Mouse (Mus musculus) liver, embryonic 11.5 days (tissue): Measurements from ENCODE around the gene Slc38a11. TPM values are rescaled to one million over a fixed set of nuclear protein-coding genes. Genes with fewer than 3 reads are reported as not detected.

Source experiments
- ATAC-seq: fragments of 200-750 bp; cut with Nextera tagmentation; replicated peaks from 2 replicates; pipeline ENCODE4 v1.8.0; 2017; ENCODE audit warnings: moderate number of reproducible peaks, mild to moderate bottlenecking, moderate TSS enrichment, moderate library complexity; ENCODE audit not compliant: low FRiP score
- DNase-seq: peaks from one replicate; pipeline ENCODE4 v3.0.0-alpha.2; 2017; ENCODE audit warnings: low spot score
- H3K27ac ChIP-seq: fragments of 300-500 bp; sonication (generic); 2 replicates; pipeline ENCODE4 v1.5.1; 2014; ENCODE audit warnings: mild to moderate bottlenecking, low read depth, low read length, control low read depth
- H3K27me3 ChIP-seq: fragments of 300-500 bp; sonication (generic); replicated peaks from 2 replicates; pipeline ENCODE4 v1.6.1; 2014; ENCODE audit warnings: low read length, mixed read lengths; ENCODE audit not compliant: control insufficient read depth, insufficient read depth
- H3K36me3 ChIP-seq: fragments of 300-500 bp; sonication (generic); 2 replicates; pipeline ENCODE4 v1.6.1; 2014; ENCODE audit warnings: mild to moderate bottlenecking, low read length, moderate library complexity, mixed read lengths; ENCODE audit not compliant: control insufficient read depth, insufficient read depth
- H3K4me1 ChIP-seq: fragments of 300-500 bp; sonication (generic); replicated peaks from 2 replicates; pipeline ENCODE4 v1.6.1; 2014; ENCODE audit warnings: low read length, mixed read lengths; ENCODE audit not compliant: control insufficient read depth, insufficient read depth
- H3K4me2 ChIP-seq: fragments of 300-500 bp; sonication (generic); 2 replicates; pipeline ENCODE4 v1.6.1; 2014; ENCODE audit warnings: mild to moderate bottlenecking, control low read depth, moderate library complexity
- H3K4me3 ChIP-seq: fragments of 300-500 bp; sonication (generic); 2 replicates; pipeline ENCODE4 v1.5.1; 2014; ENCODE audit warnings: low read depth, low read length, control low read depth
- H3K9ac ChIP-seq: fragments of 300-500 bp; sonication (generic); 2 replicates; pipeline ENCODE4 v1.6.1; 2014; ENCODE audit warnings: low read depth, low read length, control low read depth
- H3K9me3 ChIP-seq: fragments of 300-500 bp; sonication (generic); 2 replicates; pipeline ENCODE4 v1.6.1; 2016; ENCODE audit warnings: low read length, inconsistent platforms, mixed read lengths; ENCODE audit not compliant: control insufficient read depth
- WGBS: fragments of 180-500 bp; shearing (Covaris S2); extraction: QIAGEN DNeasy Blood & Tissue Kit; methylation state at CpG from one replicate; pipeline ENCODE4 v1.1.7; 2014; 5-methylcytosine and 5-hydroxymethylcytosine counted together
- microRNA-seq: library from miRNA; unstranded; fragments of <30 nt; microRNA quantifications from one replicate; pipeline ENCODE4, GENCODE M21; 2017; ENCODE audit warnings: borderline number of aligned reads
- polyA plus RNA-seq: library from polyadenylated mRNA; unstranded; fragments of >200 nt; fragmentation: Nextera tagmentation; extraction: Ambion mirVana; gene quantifications from 2 replicates; pipeline ENCODE4 v1.2.1, GENCODE M21; 2014

Slc38a11 gene
- polyA plus RNA-seq, 1 experiment from 2014 or later = not detected

DNA sequence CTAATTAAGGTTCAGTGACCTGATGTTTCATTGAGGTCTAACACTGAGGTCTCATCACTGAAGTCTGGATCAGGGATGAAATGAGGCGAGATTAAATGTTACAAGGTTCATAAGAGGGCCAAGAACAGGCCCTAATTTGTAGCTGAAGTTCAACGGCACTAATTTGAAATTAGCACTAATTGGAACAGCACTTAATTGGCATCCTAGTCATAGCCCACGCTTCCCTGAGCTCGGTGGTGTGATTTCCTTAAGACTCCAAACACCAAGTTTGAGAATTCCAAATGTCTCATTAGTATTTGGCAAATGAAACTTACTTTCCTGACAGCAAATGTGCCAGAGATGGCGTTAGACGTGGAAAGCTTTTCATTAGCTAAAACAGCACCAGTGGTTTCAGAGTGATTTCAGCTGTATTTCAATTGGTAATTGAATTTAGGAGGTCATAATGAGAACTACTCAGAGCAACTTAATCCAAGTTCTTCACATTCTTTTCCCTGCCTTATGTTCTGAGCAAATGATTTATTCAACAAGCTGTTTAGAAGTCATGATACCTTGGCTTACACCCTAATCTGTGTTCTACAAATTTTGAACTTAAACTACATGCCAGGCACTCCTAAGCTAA lies 88.3 kb downstream of the Slc38a11 start:
- ATAC-seq = no peak
- WGBS = 79% methylated on average over 6 of the region's 6 CpGs
- no peak for DNase-seq

DNA sequence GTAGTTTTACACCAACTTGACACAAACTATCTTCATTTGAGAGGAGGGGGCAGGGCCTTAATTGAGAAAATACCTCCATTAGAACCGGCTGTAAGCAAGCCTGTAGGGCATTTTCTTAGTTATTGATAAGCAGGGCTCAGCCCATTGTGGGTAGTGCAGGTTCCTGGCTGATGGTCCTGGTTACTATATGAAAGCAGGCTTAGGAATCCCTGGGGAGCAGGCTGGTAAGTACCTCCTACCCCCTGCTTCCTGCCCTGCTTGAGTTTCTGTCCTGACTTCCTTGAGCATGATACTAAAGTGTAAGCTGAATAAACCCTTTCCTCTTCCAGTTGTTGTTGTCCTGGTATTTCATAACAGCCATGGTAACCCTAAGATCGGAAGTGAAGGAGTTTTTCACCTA lies 89.9 kb downstream of the Slc38a11 start:
- H3K9me3 ChIP-seq = no peaks in the 10 kb centered on the region
- H3K4me2 ChIP-seq = no peak overlapping the region
- H3K9ac ChIP-seq = no peak overlapping the region
- H3K4me1 ChIP-seq = no peaks in the 10 kb centered on the region
- H3K36me3 ChIP-seq = no peaks in the 10 kb centered on the region
- H3K27ac ChIP-seq = no peak overlapping the region
- no peaks in the 10 kb centered on the region for H3K27me3 ChIP-seq
- DNase-seq = no peak
- 47% methylated on average over 2 of the region's 2 CpGs for WGBS
- H3K4me3 ChIP-seq = no peak overlapping the region
- no peak for ATAC-seq

More for the DNA sequence above, 88.3 kb downstream of the Slc38a11 start:
- H3K9ac ChIP-seq = no peak overlapping the region
- no peak overlapping the region for H3K27ac ChIP-seq
- H3K4me1 ChIP-seq = no peaks in the 10 kb centered on the region
- no peaks in the 10 kb centered on the region for H3K36me3 ChIP-seq
- H3K4me3 ChIP-seq = no peak overlapping the region
- H3K4me2 ChIP-seq = no peak overlapping the region
- H3K9me3 ChIP-seq = no peaks in the 10 kb centered on the region
- no peaks in the 10 kb centered on the region for H3K27me3 ChIP-seq

- no peak overlapping the region for H3K4me3 ChIP-seq
- H3K27ac ChIP-seq = no peak overlapping the region
- ATAC-seq (no peak), DNase-seq (no peak)
- no peaks in the 10 kb centered on the region for H3K27me3 ChIP-seq
- 88% methylated on average over 6 of the region's 6 CpGs for WGBS
- H3K9ac ChIP-seq = no peak overlapping the region
- H3K4me1 ChIP-seq = no peaks in the 10 kb centered on the region
- no peaks in the 10 kb centered on the region for H3K9me3 ChIP-seq
- no peak overlapping the region for H3K4me2 ChIP-seq
- no peaks in the 10 kb centered on the region for H3K36me3 ChIP-seq
Measured at GRCm38 (mm10) chr2:65268731-65269130, 95.1 kb downstream of the Slc38a11 start.

DNA sequence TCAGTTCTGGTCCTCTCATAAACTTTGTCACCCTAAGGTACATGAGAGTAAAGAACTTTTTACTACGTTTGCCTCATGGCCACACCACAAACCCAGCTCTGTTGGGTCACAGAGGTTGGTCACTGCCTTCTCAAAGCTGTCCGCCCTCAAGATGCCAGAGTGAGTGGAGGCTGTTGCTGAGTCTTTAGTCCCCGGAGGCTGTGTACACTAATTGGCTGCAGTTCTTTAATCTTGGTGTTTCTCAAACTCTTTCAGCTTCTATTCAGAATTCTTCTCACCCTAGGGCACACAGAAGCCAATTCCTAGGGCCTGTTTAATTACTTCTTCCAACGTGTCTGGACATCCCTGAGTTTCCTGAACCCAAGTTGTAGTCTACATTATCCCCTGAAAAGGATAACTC lies 96.0 kb downstream of the Slc38a11 start:
- ATAC-seq = no peak
- no peak for DNase-seq
- 66% methylated on average over 4 of the region's 4 CpGs for WGBS

GRCm38 (mm10) chr2:65266576-65267299 lies 97.1 kb downstream of the Slc38a11 start:
- DNase-seq (no peak), ATAC-seq (no peak)
- H3K27ac ChIP-seq = no peak overlapping the region
- no peaks in the 10 kb centered on the region for H3K27me3 ChIP-seq
- WGBS = 77% methylated on average over 5 of the region's 5 CpGs
- H3K9ac ChIP-seq = no peak overlapping the region
- no peaks in the 10 kb centered on the region for H3K36me3 ChIP-seq
- H3K4me1 ChIP-seq = no peaks in the 10 kb centered on the region
- H3K4me2 ChIP-seq = no peak overlapping the region
- no peaks in the 10 kb centered on the region for H3K9me3 ChIP-seq
- H3K4me3 ChIP-seq = no peak overlapping the region

More for the DNA sequence above, 96.0 kb downstream of the Slc38a11 start:
- no peak overlapping the region for H3K9ac ChIP-seq
- H3K36me3 ChIP-seq = no peaks in the 10 kb centered on the region
- no peak overlapping the region for H3K4me3 ChIP-seq
- H3K4me1 ChIP-seq = no peaks in the 10 kb centered on the region
- H3K27me3 ChIP-seq = no peaks in the 10 kb centered on the region
- no peaks in the 10 kb centered on the region for H3K9me3 ChIP-seq
- H3K4me2 ChIP-seq = no peak overlapping the region
- no peak overlapping the region for H3K27ac ChIP-seq

Small RNAs within 50 kb of the gene (microRNA-seq; reads per million reads assigned to microRNA genes)
- not detected for gene Mir6337

Other genes starting within 250 kb of the Slc38a11 start
- 5.8 and 6.4 TPM in 2 replicates for gene Cobll1, start 124.6 kb downstream of the Slc38a11 start, polyA plus RNA-seq
- gene Scn3a, start 203.6 kb upstream of the Slc38a11 start, polyA plus RNA-seq = 0.08 and 0.31 TPM in 2 replicates